Mouse (Mus musculus) heart, adult 18-20 months (tissue): ENCODE data around the gene Slc10a7. TPM values are rescaled to one million over a fixed set of nuclear protein-coding genes. Genes with fewer than 3 reads are reported as not detected.

Experiments used
- DNase-seq, 2 experiments: peaks; one replicate each; pipeline ENCODE4 v3.0.0; 2021 to 2022; ENCODE audit warnings: mixed read lengths in 1 of 2
- total RNA-seq, 2 experiments: library from RNA; stranded (reverse); gene quantifications; 2 replicates each; pipeline ENCODE4 v1.2.3; 2021

The Slc10a7 gene
- total RNA-seq, 2 experiments from 2014 or later: 4.8 to 9.7 TPM

DNA sequence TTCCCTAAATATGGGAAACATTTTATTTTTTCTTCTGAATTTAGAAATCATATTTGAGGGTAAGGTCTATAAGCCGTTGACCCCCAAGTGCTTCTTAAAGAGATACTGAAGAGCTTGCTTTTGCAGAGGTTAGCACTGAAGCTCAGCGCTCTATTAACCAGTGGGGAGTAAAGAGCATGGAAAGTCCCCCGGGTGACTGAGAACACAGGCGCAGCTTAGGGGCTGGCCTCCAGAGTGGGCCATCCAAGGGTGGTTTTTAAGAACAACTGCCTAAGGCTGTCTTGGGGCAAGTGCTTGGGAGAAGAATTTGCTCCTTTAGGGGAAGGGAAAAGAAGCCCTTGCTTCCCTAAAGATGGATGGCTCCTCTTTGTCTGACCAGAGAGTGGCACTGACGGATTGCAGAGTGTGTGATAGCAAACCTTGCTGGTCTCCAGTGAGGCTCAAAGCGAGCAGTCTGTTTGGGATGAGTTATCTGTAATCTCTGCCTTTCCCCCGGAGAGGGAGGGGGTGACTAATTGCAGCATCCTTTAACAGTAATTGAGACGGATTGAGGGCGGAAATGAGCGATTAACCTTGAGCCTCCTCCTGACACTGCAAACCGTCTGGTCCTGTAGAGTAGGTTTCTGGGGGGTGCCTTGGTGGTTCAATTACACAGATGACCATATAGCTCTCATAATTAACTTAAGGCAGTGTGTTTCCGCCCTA is 115.7 kb downstream of the Slc10a7 start:
- DNase-seq: no peak

GRCm38 (mm10) chr8:78626632-78627031 is 117.5 kb downstream of the Slc10a7 start:
- peak; percentile 21 to 48 for DNase-seq

- no peak for DNase-seq
Measured at GRCm38 (mm10) chr8:78627793-78628192, 118.6 kb downstream of the Slc10a7 start.

- DNase-seq: peak in 1 of 2 experiments; percentile 34
Measured at GRCm38 (mm10) chr8:78630414-78631164, 121.4 kb downstream of the Slc10a7 start.

GRCm38 (mm10) chr8:78633012-78633411 is 123.9 kb downstream of the Slc10a7 start:
- peak in 1 of 2 experiments; percentile 18 for DNase-seq

DNA sequence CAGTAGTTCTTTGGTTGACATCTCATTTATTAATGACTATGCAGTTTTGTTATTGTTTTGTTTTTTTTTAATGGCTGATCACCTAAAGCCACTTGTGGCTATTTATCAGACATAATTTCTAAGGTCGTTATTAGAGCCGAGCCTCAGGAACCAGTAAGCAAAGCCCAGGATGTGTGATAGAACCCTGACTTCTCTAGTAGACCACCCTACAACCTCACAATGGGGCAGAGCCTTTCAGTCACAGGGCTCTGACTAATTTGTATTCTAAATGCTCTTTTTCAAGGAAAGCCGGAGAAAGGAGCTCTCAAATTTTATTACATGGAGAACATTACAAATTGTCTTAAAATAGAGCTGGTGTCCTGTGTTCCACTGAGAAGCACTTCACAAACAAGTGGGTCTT is 124.9 kb downstream of the Slc10a7 start:
- no peak for DNase-seq

- peak in 1 of 2 experiments; percentile 15 for DNase-seq
Measured at GRCm38 (mm10) chr8:78634523-78635240, 125.5 kb downstream of the Slc10a7 start.

- no peak for DNase-seq
Measured at GRCm38 (mm10) chr8:78635241-78635771, 126.2 kb downstream of the Slc10a7 start.

DNA sequence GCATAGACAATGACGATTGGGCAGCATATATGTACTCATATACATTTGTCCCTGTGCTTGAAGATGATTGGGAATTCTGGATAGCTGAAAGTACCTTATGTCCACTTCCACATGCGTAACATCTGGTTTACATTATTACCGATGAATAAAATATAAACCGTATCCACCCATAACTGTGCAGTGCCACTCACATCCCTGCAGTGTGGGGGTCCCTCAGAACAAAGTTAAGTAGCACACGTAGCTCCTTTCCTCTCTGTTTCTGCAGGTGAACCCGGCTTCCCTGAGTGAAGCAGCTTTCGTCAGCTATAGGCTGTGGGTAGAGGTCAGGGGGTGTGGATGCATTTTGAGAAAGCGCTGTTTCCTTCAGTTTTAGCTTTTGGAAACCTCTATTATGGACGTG is 132.8 kb downstream of the Slc10a7 start:
- DNase-seq: no peak

DNA sequence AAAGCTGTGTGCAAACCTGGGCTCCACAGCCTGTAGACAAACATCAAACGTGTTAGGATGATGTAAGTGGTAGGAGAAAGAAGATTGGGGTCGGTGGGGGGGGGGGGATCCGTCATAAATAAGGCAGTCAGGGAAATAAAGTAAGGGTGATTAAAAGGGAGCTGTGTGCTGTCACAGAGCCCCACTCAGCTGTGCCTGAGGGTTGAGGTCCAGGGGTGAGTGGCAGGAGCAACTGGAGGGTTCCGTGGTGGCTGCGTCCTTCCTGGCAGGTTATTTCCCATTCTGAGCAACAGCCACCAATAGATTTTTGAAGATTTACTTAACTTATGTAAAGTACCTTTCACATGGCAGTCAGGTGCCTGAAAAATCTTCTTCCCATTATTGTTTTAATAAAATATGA is 133.2 kb downstream of the Slc10a7 start:
- DNase-seq: no peak

DNA sequence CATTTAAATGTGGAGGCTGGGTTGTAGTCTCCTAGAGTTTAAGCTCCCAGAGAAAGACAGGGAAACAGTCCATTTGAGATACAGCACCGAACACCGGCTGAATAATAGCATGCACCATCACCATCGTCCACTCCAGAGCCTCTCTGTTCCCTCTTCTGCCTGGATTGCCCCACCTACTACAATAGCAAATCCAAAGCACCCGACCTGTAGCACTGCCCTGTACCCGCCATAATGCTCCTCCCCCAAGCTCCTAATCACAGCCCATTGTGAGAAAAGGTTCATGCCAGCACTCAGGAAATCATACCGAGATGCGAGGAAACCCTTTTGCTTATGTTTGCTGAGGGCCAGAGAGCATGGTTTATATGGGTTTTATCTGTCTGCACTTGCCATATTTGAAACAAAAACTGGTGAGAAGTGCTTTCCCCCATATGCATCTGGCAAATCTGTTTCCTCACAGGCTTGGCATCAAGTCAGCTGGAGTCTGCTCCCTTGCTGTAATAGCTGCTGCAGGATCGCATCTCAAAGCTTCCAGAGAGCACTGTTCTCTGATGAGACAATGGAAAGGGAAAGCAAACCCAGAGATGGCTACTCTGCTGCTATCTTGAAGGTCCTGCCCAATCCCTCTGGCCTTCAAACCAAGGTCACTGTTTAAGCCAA is 138.0 kb downstream of the Slc10a7 start:
- peak in 1 of 2 experiments; percentile 35 for DNase-seq

- DNase-seq: no peak
Measured at GRCm38 (mm10) chr8:78647846-78648245, 138.7 kb downstream of the Slc10a7 start.

DNA sequence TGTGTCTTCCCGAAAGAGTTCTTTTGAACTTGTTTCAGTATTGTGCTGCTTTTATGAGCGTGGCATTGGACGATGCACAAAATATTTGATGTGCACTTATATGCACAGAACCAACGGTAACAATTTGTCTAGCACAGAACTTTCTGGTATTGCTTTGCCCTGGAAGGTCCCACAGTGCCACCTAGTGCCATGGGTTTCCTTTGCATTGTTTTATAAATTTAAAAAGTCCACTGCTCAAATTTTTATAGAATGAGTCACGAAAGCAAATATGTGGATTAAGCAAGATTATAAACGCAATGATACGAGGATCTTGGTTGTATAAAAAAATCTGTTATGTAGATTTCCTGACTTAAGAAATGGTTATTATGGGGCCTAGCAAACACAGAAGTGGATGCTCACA is 139.8 kb downstream of the Slc10a7 start:
- DNase-seq: peak; percentile 67 to 89

DNA sequence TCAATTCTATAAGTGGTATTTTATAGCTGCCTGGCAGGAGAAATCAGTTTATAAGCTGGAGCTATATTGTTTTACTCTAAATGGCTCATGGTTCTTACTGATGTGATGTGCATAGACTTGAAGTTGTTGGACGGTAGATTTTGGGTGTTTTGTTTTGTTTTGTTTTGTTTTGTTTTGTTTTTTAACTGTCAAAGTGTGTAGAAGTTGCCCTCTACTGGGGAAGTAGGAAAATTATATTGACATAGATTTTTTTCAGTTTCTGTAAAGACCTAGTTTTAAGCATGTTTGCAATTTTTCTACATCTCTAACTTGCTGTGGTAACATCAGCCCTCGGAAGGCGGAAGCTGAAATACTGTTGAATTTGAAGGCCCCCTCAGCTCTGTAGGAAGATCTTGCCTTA is 142.5 kb downstream of the Slc10a7 start:
- DNase-seq: no peak

GRCm38 (mm10) chr8:78655351-78656045 is 146.4 kb downstream of the Slc10a7 start:
- DNase-seq: no peak

DNA sequence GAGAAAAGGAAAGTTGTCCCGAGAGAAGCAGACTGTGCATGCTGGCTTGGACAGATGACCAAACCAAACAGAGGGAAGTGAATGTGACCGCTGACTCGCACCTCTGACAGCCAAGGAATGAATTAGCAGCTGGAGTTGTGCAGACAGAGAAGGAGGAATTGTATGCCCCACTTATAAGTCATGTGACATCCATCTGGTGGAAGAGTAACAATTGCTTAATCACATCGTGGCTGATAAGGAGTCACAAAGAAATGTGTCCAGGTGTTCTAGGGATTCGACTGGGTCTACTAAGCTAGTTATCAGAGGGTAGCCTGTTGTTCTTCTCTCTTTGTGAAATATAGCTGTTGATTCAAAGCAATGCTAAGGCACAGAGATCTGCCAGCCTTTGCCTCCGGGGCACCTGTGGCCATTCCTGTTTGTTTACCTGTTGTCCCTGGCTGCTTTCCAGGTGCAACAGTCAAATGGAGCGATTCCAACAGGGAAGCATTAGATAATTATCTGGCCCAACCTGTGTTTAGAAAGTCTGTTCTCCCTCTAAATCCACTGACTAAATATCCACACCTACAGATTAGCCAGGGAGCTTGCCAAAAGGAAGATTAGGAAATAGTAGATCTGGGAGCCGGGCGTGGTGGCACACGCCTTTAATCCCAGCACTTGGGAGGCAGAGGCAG is 147.7 kb downstream of the Slc10a7 start:
- DNase-seq: no peak

GRCm38 (mm10) chr8:78658172-78658571 is 149.0 kb downstream of the Slc10a7 start:
- DNase-seq: no peak

DNA sequence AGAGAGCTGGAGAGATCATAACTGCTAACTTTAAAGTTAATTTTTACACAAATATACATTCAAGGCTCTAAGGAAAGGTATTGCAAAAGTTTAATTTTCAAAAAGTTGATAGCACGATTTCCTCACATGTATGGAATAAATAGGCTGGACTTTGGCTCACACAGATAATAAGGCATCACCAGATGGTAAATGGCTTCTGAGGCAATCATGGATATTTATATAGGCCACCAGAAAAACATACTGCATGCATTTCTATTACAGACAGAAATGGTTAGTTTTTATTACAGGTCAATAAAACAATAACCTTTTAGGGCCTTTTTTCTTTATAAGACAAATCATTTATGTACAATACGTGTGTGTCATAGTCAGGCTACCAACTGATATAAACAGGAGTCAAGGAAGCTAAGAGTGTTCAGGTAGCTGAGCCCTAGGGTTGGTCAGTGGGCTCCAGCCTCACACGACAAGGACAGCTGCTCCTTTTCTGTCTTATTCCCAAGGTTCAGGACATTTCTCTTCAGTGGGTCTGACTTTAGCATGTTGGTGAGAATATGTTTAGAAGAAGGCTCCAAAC is 150.6 kb downstream of the Slc10a7 start:
- no peak for DNase-seq

DNA sequence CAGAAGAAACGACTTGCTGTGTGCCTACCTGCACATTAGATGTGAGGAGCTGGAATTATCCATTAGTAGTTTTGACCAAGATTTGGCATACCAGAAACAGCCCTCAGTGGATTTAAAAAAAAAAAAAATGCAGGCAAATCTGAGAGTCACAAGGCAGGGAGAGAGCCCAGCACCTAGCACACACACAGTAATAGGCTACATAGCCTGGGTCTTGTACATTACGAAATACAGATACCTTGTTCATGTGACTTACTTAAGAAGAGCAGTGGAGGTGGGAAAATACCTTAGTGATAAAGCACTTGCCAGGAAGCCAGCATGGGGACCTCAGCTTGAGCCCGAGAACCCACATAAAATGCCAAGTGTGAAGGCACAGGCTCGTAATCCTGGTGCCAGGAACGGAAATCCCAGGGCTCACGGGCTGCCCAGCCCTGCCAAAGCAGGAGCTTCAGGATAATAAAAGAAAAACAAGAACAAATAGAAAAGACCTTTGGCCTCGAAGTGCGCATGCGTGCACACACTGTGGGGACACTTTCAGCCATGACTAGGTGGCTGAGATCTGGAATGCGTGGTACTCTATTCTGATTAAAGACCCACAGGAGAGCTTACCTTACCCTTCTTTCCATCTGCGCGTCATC is 155.3 kb downstream of the Slc10a7 start:
- DNase-seq: no peak

DNA sequence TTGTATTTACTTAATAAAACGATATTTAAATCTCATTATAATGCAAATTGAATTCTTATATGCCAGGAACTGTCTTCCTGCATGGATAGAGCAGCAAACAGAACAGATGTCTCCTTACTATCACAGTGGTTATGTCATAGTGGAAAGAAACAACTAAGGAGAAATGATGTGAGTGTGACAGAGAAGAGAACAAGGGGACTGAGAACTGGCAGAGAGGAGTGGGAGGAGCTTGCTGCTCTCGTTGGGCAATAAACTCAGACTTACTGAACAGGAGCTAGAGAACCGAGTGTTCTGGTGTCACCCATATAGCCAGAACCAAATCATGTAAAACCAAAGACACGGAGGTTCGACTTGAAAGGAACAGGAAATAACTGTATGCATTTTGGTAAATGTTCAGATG is 158.3 kb downstream of the Slc10a7 start:
- DNase-seq: no peak
